In genomic region chr7:136452561-136452960, GRCm38 (mm10) we compare ENCODE assay signal across 29 mouse cellular contexts.
DNase-seq lines count a peak whose midpoint lies in the region; ATAC-seq and TF ChIP-seq lines count a peak whose summit lies in the region.
"Had no signal": no experiment of that assay in that cellular context is flagged by ENCODE, and none has a peak within 500 bp of the region (broad histone marks: within the 10 kb centered on the region; RNA-seq: fewer than 3 reads in every experiment).

No protein-coding gene starts in this region.

- no peaks in the 10 kb centered on the region for H3K36me3 ChIP-seq in liver, adult 2 months (ENCODE audit: control insufficient read depth, insufficient read depth, low read length)
- no peaks in the 10 kb centered on the region for H3K36me3 ChIP-seq in liver, postnatal 0 days (replicated peaks; ENCODE audit: insufficient read depth, low read length)
- no peaks in the 10 kb centered on the region for H3K36me3 ChIP-seq in stomach, postnatal 0 days (ENCODE audit: control insufficient read depth, insufficient read depth, low read length)
- H3K36me3 ChIP-seq in forebrain, embryonic 15.5 days, result no peaks in the 10 kb centered on the region
- H3K36me3 ChIP-seq: embryonic facial prominence, embryonic 12.5 days; forebrain, embryonic 10.5 days; G1E; heart, embryonic 12.5 days; hindbrain, embryonic 13.5 days; limb, embryonic 12.5 days; midbrain, embryonic 12.5 days; neural tube, embryonic 13.5 days had no signal

- H3K27me3 ChIP-seq in liver, adult 2 months (ENCODE audit: control insufficient read depth, insufficient read depth, low read length), result no peaks in the 10 kb centered on the region
- H3K27me3 ChIP-seq in liver, postnatal 0 days (ENCODE audit: insufficient read depth, low read length), result no peaks in the 10 kb centered on the region
- H3K27me3 ChIP-seq in stomach, postnatal 0 days (ENCODE audit: control insufficient read depth, insufficient read depth, low read length), result no peaks in the 10 kb centered on the region
- H3K27me3 ChIP-seq in forebrain, embryonic 15.5 days, result no peaks in the 10 kb centered on the region
- H3K27me3 ChIP-seq: embryonic facial prominence, embryonic 12.5 days; neural tube, embryonic 13.5 days had no signal

- H3K27ac ChIP-seq in liver, adult 2 months (replicated peaks; ENCODE audit: insufficient read depth, low read depth, low read length), result no peak overlapping the region
- no peak overlapping the region for H3K27ac ChIP-seq in liver, postnatal 0 days (ENCODE audit: low read depth)
- no peak overlapping the region for H3K27ac ChIP-seq in stomach, postnatal 0 days (replicated peaks)
- H3K27ac ChIP-seq in forebrain, embryonic 15.5 days (replicated peaks), result no peak overlapping the region
- H3K27ac ChIP-seq: embryonic facial prominence, embryonic 12.5 days; forebrain, embryonic 10.5 days; heart, adult 2 months; hindbrain, embryonic 13.5 days; layer of hippocampus, adult 2 months; left cerebral cortex, adult 2 months; limb, embryonic 12.5 days; midbrain, embryonic 12.5 days; neural tube, embryonic 13.5 days had no signal

- no peak for ATAC-seq in liver, postnatal 0 days
- no peak for ATAC-seq in stomach, postnatal 0 days (ENCODE audit: low FRiP score, low TSS enrichment)
- ATAC-seq in forebrain, embryonic 15.5 days (replicated peaks), result no peak
- ATAC-seq: forebrain, embryonic 16.5 days; intestine, postnatal 0 days had no signal

- no peaks in the 10 kb centered on the region for H3K4me1 ChIP-seq in liver, adult 2 months (ENCODE audit: control insufficient read depth, insufficient read depth, low read length)
- H3K4me1 ChIP-seq in liver, postnatal 0 days (ENCODE audit: insufficient read depth), result no peaks in the 10 kb centered on the region
- H3K4me1 ChIP-seq in stomach, postnatal 0 days (replicated peaks; ENCODE audit: control insufficient read depth, insufficient read depth), result no peaks in the 10 kb centered on the region
- H3K4me1 ChIP-seq in forebrain, embryonic 15.5 days, result no peaks in the 10 kb centered on the region
- H3K4me1 ChIP-seq: midbrain, embryonic 12.5 days had no signal

- H3K79me2 ChIP-seq in liver, adult 2 months (ENCODE audit: control insufficient read depth, insufficient read depth, low read length), result no peaks in the 10 kb centered on the region

- TF ChIP-seq CTCF in liver, adult 2 months (IDR thresholded peaks at IDR 0.05; ENCODE audit: low read depth, low read length), result no peak
- TF ChIP-seq CTCF in liver, postnatal 0 days (IDR thresholded peaks at IDR 0.05; ENCODE audit: low read depth), result no peak
- TF ChIP-seq CTCF in stomach, postnatal 0 days (IDR thresholded peaks at IDR 0.05; ENCODE audit: low read depth), result no peak

- WGBS in liver, adult 2 months, result 63% methylated on average over 5 of the region's 5 CpGs
- WGBS in liver, postnatal 0 days (ENCODE audit: insufficient replicate concordance), result 72% methylated on average over 5 of the region's 5 CpGs
- WGBS in stomach, postnatal 0 days, result 86% methylated on average over 5 of the region's 5 CpGs
- WGBS in forebrain, embryonic 15.5 days, result 68% methylated on average over 5 of the region's 5 CpGs

- H3K9ac ChIP-seq in liver, adult 2 months (ENCODE audit: low read depth, low read length), result no peak overlapping the region
- H3K9ac ChIP-seq in liver, postnatal 0 days (replicated peaks), result no peak overlapping the region
- H3K9ac ChIP-seq in stomach, postnatal 0 days (ENCODE audit: low read length), result no peak overlapping the region
- H3K9ac ChIP-seq in forebrain, embryonic 15.5 days (replicated peaks), result no peak overlapping the region
- H3K9ac ChIP-seq: embryonic facial prominence, embryonic 12.5 days; heart, embryonic 12.5 days; hindbrain, embryonic 13.5 days; limb, embryonic 12.5 days; midbrain, embryonic 12.5 days; neural tube, embryonic 13.5 days had no signal

- no peak for TF ChIP-seq POLR2A in liver, adult 2 months (IDR thresholded peaks at IDR 0.05; ENCODE audit: extremely low read depth, insufficient read depth, low read length)

- TF ChIP-seq EP300 in liver, postnatal 0 days (IDR thresholded peaks at IDR 0.05; ENCODE audit: low read depth), result no peak
- no peak for TF ChIP-seq EP300 in stomach, postnatal 0 days (optimal IDR thresholded peaks at IDR 0.05)

- peak; percentile 4 for DNase-seq in adrenal gland, adult 2 months
- no peak for DNase-seq in adrenal gland, postnatal 25 days
- DNase-seq in kidney, adult 11 months, result peak; percentile 73
- no peak for DNase-seq in kidney, postnatal 10 days
- peak; percentile 82 for DNase-seq in liver, adult 2 months (ENCODE audit: extremely low read depth, low read depth, low spot score)
- no peak for DNase-seq in liver, postnatal 0 days
- no peak for DNase-seq in stomach, postnatal 0 days (ENCODE audit: low spot score)
- DNase-seq: cerebellum, adult 2 months; cerebellum, postnatal 25 days; heart, adult 2 months; heart, postnatal 4 days; lung, postnatal 36 days; right cerebral cortex, postnatal 4 days; thymus, adult 2 months; thymus, postnatal 36 days had no signal

- no peaks in the 10 kb centered on the region for H3K9me3 ChIP-seq in liver, postnatal 0 days (ENCODE audit: low read length)
- no peaks in the 10 kb centered on the region for H3K9me3 ChIP-seq in stomach, postnatal 0 days (ENCODE audit: control insufficient read depth, low read length)
- no peaks in the 10 kb centered on the region for H3K9me3 ChIP-seq in forebrain, embryonic 15.5 days
- H3K9me3 ChIP-seq: embryonic facial prominence, embryonic 12.5 days; forebrain, embryonic 10.5 days; heart, embryonic 12.5 days; hindbrain, embryonic 13.5 days; limb, embryonic 12.5 days; midbrain, embryonic 12.5 days; neural tube, embryonic 13.5 days had no signal

- H3K4me2 ChIP-seq in liver, postnatal 0 days (ENCODE audit: low read depth, low read length), result no peak overlapping the region
- no peak overlapping the region for H3K4me2 ChIP-seq in stomach, postnatal 0 days (replicated peaks; ENCODE audit: low read depth)
- H3K4me2 ChIP-seq in forebrain, embryonic 15.5 days (replicated peaks), result no peak overlapping the region
- H3K4me2 ChIP-seq: embryonic facial prominence, embryonic 12.5 days; heart, embryonic 12.5 days; hindbrain, embryonic 13.5 days; limb, embryonic 12.5 days; liver, embryonic 11.5 days; midbrain, embryonic 12.5 days; neural tube, embryonic 13.5 days had no signal

- no peak overlapping the region for H3K4me3 ChIP-seq in liver, adult 2 months (ENCODE audit: insufficient read depth, low read depth, low read length)
- no peak overlapping the region for H3K4me3 ChIP-seq in liver, postnatal 0 days (ENCODE audit: low read depth, low read length)
- no peak overlapping the region for H3K4me3 ChIP-seq in stomach, postnatal 0 days (ENCODE audit: low read depth, low read length)
- H3K4me3 ChIP-seq in forebrain, embryonic 15.5 days, result no peak overlapping the region
- H3K4me3 ChIP-seq: embryonic facial prominence, embryonic 12.5 days; forebrain, embryonic 10.5 days; heart, adult 2 months; heart, embryonic 12.5 days; hindbrain, embryonic 13.5 days; layer of hippocampus, adult 2 months; left cerebral cortex, adult 2 months; limb, embryonic 12.5 days; midbrain, embryonic 12.5 days; neural tube, embryonic 13.5 days had no signal

Comparison
In these comparisons a context has a peak if more than half of its experiments do, and no peak if none do; other contexts are left out.
1. DNase-seq: peak in adrenal gland, adult 2 months (single experiment), kidney, adult 11 months (single experiment) and liver, adult 2 months (single experiment); none in adrenal gland, postnatal 25 days (single experiment), kidney, postnatal 10 days (single experiment), liver, postnatal 0 days (single experiment) and stomach, postnatal 0 days (single experiment).